Mouse (Mus musculus) MEL (cell line): ENCODE measurements around the gene Pick1. TPM values are rescaled to one million over a fixed set of nuclear protein-coding genes. Genes with fewer than 3 reads are reported as not detected.

Experiments used
- DNase-seq: peaks from one replicate; pipeline ENCODE4 v3.0.0; 2011; ENCODE audit warnings: low read depth, low spot score
- H3K27ac ChIP-seq: 2 replicates; pipeline ENCODE4 v1.5.1; 2012; ENCODE audit warnings: low read depth, mild to moderate bottlenecking, control low read depth, low read length, moderate library complexity; ENCODE audit not compliant: control insufficient read depth
- H3K27me3 ChIP-seq, 2 experiments: fragments of 150-350 bp in 1 of 2; sonication (generic) in 1 of 2; 2 replicates each; pipeline ENCODE4 v1.6.1; 2012; ENCODE audit warnings: low read length in 2 of 2, mild to moderate bottlenecking in 2 of 2, improper control_type of control experiment in 1 of 2, moderate library complexity in 1 of 2; ENCODE audit not compliant: insufficient read depth in 2 of 2, control insufficient read depth in 1 of 2
- H3K36me3 ChIP-seq, 2 experiments: 2 replicates each; pipeline ENCODE4 v1.6.1; 2012 to 2014; ENCODE audit warnings: low read length in 2 of 2, improper control_type of control experiment in 1 of 2, inconsistent platforms in 1 of 2, mild to moderate bottlenecking in 1 of 2; ENCODE audit not compliant: insufficient read depth in 2 of 2, control insufficient read depth in 1 of 2
- H3K4me1 ChIP-seq, 2 experiments: fragments of 150-350 bp in 1 of 2; sonication (generic) in 1 of 2; 2 replicates each; pipeline ENCODE4 v1.6.1; 2012; ENCODE audit warnings: low read length in 2 of 2, improper control_type of control experiment in 1 of 2, mild to moderate bottlenecking in 1 of 2; ENCODE audit not compliant: insufficient read depth in 2 of 2, control insufficient read depth in 1 of 2
- H3K4me3 ChIP-seq, 2 experiments: fragments of 150-350 bp in 1 of 2; sonication (generic) in 1 of 2; 2 replicates each; pipeline ENCODE4 v1.5.1; 2012; ENCODE audit warnings: low read depth in 2 of 2, low read length in 2 of 2, mild to moderate bottlenecking in 2 of 2, moderate library complexity in 2 of 2, control low read depth in 1 of 2, improper control_type of control experiment in 1 of 2; ENCODE audit not compliant: control insufficient read depth in 1 of 2, insufficient read depth in 1 of 2
- H3K79me2 ChIP-seq: 2 replicates; pipeline ENCODE4 v1.6.1; 2012; ENCODE audit warnings: mild to moderate bottlenecking, low read length, moderate library complexity; ENCODE audit not compliant: control insufficient read depth, poor library complexity, insufficient read depth
- H3K9ac ChIP-seq: 2 replicates; pipeline ENCODE4 v1.6.1; 2012; ENCODE audit warnings: low read depth, mild to moderate bottlenecking, control low read depth, low read length, moderate library complexity; ENCODE audit not compliant: control insufficient read depth, poor library complexity, severe bottlenecking
- H3K9me3 ChIP-seq: fragments of 150-350 bp; sonication (generic); replicated peaks from 2 replicates; pipeline ENCODE4 v1.6.1; 2012; ENCODE audit warnings: mild to moderate bottlenecking, low read length, improper control_type of control experiment, moderate library complexity; ENCODE audit not compliant: insufficient read depth
- CTCF ChIP-seq, 3 experiments: IDR thresholded peaks in 2 of 3; conservative IDR thresholded peaks in 1 of 3; 2 replicates each; pipeline ENCODE4 v1.5.1; 2011 to 2012; ENCODE audit warnings: low read length in 3 of 3, low read depth in 2 of 3, mild to moderate bottlenecking in 2 of 3, improper control_type of control experiment in 1 of 3, inconsistent platforms in 1 of 3, mixed read lengths in 1 of 3, moderate library complexity in 1 of 3; ENCODE audit not compliant: control insufficient read depth in 1 of 3, insufficient read depth in 1 of 3, poor library complexity in 1 of 3, severe bottlenecking in 1 of 3
- ELF1 ChIP-seq: IDR thresholded peaks from 2 replicates; pipeline ENCODE4 v1.6.1; 2014; ENCODE audit warnings: low read depth, mild to moderate bottlenecking, inconsistent platforms, low read length, improper control_type of control experiment, moderate library complexity
- KAT2A ChIP-seq: conservative IDR thresholded peaks from 2 replicates; pipeline ENCODE4 v1.6.1; 2012; ENCODE audit warnings: low read depth, low read length, improper control_type of control experiment, inconsistent platforms
- MAZ ChIP-seq: IDR thresholded peaks from 2 replicates; pipeline ENCODE4 v1.6.1; 2012; ENCODE audit warnings: low read depth, mild to moderate bottlenecking, inconsistent platforms, low read length, improper control_type of control experiment
- MXI1 ChIP-seq: IDR thresholded peaks from 2 replicates; pipeline ENCODE4 v1.6.1; 2011; ENCODE audit warnings: mild to moderate bottlenecking, low read depth, low read length, improper control_type of control experiment
- MYC ChIP-seq: IDR thresholded peaks from 2 replicates; pipeline ENCODE4 v1.6.1; 2011; ENCODE audit warnings: low read depth, mild to moderate bottlenecking, low read length, improper control_type of control experiment, moderate library complexity
- POLR2AphosphoS5 ChIP-seq: IDR thresholded peaks from 2 replicates; pipeline ENCODE4 v1.6.1; 2012; ENCODE audit warnings: low read depth, borderline replicate concordance, mild to moderate bottlenecking, inconsistent platforms, low read length, moderate library complexity, mixed read lengths
- RAD21 ChIP-seq: IDR thresholded peaks from 2 replicates; pipeline ENCODE4 v1.6.1; 2011; ENCODE audit warnings: mild to moderate bottlenecking, low read depth, low read length, improper control_type of control experiment
- SIN3A ChIP-seq: IDR thresholded peaks from 2 replicates; pipeline ENCODE4 v1.6.1; 2012; ENCODE audit warnings: low read length, improper control_type of control experiment, inconsistent platforms
- SMC3 ChIP-seq: IDR thresholded peaks from 2 replicates; pipeline ENCODE4 v1.6.1; 2011; ENCODE audit warnings: low read depth, low read length, improper control_type of control experiment
- USF2 ChIP-seq, 2 experiments: IDR thresholded peaks; 2 replicates each; pipeline ENCODE4 v1.6.1; 2011 to 2012; ENCODE audit warnings: improper control_type of control experiment in 2 of 2, low read length in 2 of 2, borderline replicate concordance in 1 of 2, inconsistent platforms in 1 of 2, low read depth in 1 of 2, mild to moderate bottlenecking in 1 of 2; ENCODE audit not compliant: insufficient read depth in 1 of 2
- ZC3H11A ChIP-seq: IDR thresholded peaks from 2 replicates; pipeline ENCODE4 v1.6.1; 2012; ENCODE audit warnings: low read depth, mild to moderate bottlenecking, inconsistent platforms, low read length, improper control_type of control experiment
- ZKSCAN1 ChIP-seq: IDR thresholded peaks from 2 replicates; pipeline ENCODE4 v1.6.1; 2012; ENCODE audit warnings: low read depth, mild to moderate bottlenecking, inconsistent platforms, low read length, improper control_type of control experiment, moderate library complexity
- ZMIZ1 ChIP-seq: IDR thresholded peaks from 2 replicates; pipeline ENCODE4 v1.6.1; 2012; ENCODE audit warnings: low read depth, mild to moderate bottlenecking, inconsistent platforms, low read length, improper control_type of control experiment, moderate library complexity
- polyA plus RNA-seq, 2 experiments: library from polyadenylated mRNA; stranded (reverse) in 1 of 2; unstranded in 1 of 2; fragments of >175 nt in 1 of 2; fragments of >200 nt in 1 of 2; gene quantifications; 2 replicates each; pipeline versions ENCODE4 v1.2.1 to v1.2.4; 2012; ENCODE audit warnings: low replicate concordance in 2 of 2, low read depth in 1 of 2; ENCODE audit not compliant: insufficient read length in 2 of 2, insufficient read depth in 1 of 2, missing spikeins in 1 of 2
- total RNA-seq: library from RNA; depleted of rRNA; stranded (reverse); fragments of 300-350 nt; gene quantifications from 2 replicates; pipeline ENCODE4 v1.2.3, GENCODE M21; 2012

The Pick1 gene
- total and polyA plus RNA-seq, 3 experiments = 20.8 to 24.3 TPM; not detected in 1

GRCm38 (mm10) chr15:79271124-79271746 is 42.3 kb downstream of the Pick1 start:
- H3K36me3 ChIP-seq = no peaks in the 10 kb centered on the region
- H3K9me3 ChIP-seq = no peaks in the 10 kb centered on the region
- no peaks in the 10 kb centered on the region for H3K4me1 ChIP-seq
- no peaks in the 10 kb centered on the region; the same call in 1 of the 2 replicates for H3K79me2 ChIP-seq
- peak overlapping the region; percentile 57 to 81 for H3K4me3 ChIP-seq
- TF ChIP-seq SMC3 (peak; percentile 65), KAT2A (no peak), MYC (0 out of 2 replicates have a peak, but pooled peaks have one; percentile 26), ZKSCAN1 (no peak), CTCF (IDR thresholded peaks at IDR 0.05 in 2 of 3, conservative IDR thresholded peaks at IDR 0.05 in 1 of 3; ENCODE audit: control insufficient read depth in 1 of 3, insufficient read depth in 1 of 3, low read depth in 2 of 3, low read length in 3 of 3, poor library complexity in 1 of 3, severe bottlenecking in 1 of 3) (peak; percentile 71 to 85 (median 82)), POLR2AphosphoS5 (no peak), MXI1 (no peak), USF2 (IDR thresholded peaks at IDR 0.05; ENCODE audit: borderline replicate concordance in 1 of 2, insufficient read depth in 1 of 2, low read depth in 1 of 2, low read length in 2 of 2) (no peak), ELF1 (no peak), SIN3A (no peak), MAZ (no peak), RAD21 (peak; percentile 47), ZC3H11A (peak; percentile 28; the same call in 1 of the 2 replicates)
- no peaks in the 10 kb centered on the region for H3K27me3 ChIP-seq
- H3K27ac ChIP-seq = no peak overlapping the region
- peak overlapping the region; percentile 69 for H3K9ac ChIP-seq
- DNase-seq = peak; percentile 88

DNA sequence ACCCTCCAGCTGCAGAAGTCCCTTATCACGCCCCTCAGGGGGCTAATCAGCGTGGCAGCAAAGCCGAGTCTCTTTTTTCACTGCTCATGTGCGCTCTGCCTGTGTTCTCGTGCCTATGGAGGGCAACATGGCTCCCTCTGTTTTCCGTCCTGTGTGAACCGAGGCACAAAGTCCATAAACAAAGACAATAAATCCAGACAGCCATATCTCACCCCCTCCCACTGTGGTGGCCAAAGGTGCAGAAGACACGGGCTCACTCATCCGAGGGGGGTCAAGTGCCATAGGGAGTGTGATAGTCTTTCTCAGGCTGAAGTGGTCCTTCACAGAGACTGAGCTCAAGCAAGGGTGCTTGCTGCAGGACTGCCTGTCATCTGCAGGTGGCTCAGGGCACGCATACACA is 44.0 kb downstream of the Pick1 start:
- Histone ChIP-seq H3K36me3 (no peaks in the 10 kb centered on the region), H3K27me3 (no peaks in the 10 kb centered on the region), H3K9ac (no peak overlapping the region), H3K9me3 (no peaks in the 10 kb centered on the region)
- TF ChIP-seq RAD21 (no peak), ZMIZ1 (no peak)
- TF ChIP-seq, all 39 proteins: peak for 0
- no peak for DNase-seq
- H3K4me3 ChIP-seq = no peak overlapping the region
- H3K27ac ChIP-seq = no peak overlapping the region
- no peaks in the 10 kb centered on the region; the same call in 1 of the 2 replicates for H3K79me2 ChIP-seq
- no peaks in the 10 kb centered on the region for H3K4me1 ChIP-seq
